Mouse (Mus musculus): ENCODE data around the gene Gkap1.

DNA sequence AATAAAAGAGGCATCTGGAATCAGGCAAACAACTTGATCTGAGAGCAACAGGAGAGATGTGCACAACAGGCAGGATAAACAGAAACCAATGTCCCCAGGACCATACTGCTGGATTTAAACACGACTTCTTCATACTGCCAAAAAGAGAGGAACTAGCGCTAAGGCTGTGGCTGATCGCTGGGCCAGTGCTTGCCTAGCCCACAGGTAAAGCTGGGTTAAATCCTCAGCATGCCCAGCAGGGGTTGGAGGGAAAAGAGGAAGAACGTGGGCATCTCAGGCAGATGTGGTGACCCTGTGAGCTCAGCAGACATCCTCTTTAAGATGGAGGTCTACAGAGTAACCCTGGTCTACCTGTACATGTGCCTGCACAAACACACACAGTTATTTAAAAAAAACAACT, 70.5 kb downstream of the Gkap1 start:
- TF ChIP-seq CTCF (IDR thresholded peaks at IDR 0.05; ENCODE audit: extremely low read depth, insufficient read depth, insufficient read length, insufficient replicate concordance) (no peak), POLR2A (IDR thresholded peaks at IDR 0.05; ENCODE audit: low read depth, low read length) (no peak)

All from spleen, adult 2 months (tissue).